Mouse (Mus musculus) forebrain, embryonic 16.5 days (tissue): ENCODE data around the gene Mgarp. TPM values are rescaled to one million over a fixed set of nuclear protein-coding genes. Genes with fewer than 3 reads are reported as not detected.
"Not testable (repeated sequence)": the region's sequence is repeated elsewhere in the genome, so short reads cannot be mapped to it uniquely, and the experiment has no call there.

ENCODE experiments used
- ATAC-seq: fragments of 200-750 bp; cut with Nextera tagmentation; 2 replicates; pipeline ENCODE4 v1.8.0; 2017; ENCODE audit warnings: mild to moderate bottlenecking, moderate library complexity
- H3K27ac ChIP-seq: fragments of 300-500 bp; sonication (generic); 2 replicates; pipeline ENCODE4 v1.5.1; 2014; ENCODE audit warnings: low read length, control low read depth
- H3K27me3 ChIP-seq: fragments of 300-500 bp; sonication (generic); replicated peaks from 2 replicates; pipeline ENCODE4 v1.6.1; 2014; ENCODE audit warnings: low read length; ENCODE audit not compliant: control insufficient read depth, insufficient read depth
- H3K36me3 ChIP-seq: fragments of 300-500 bp; sonication (generic); 2 replicates; pipeline ENCODE4 v1.6.1; 2014; ENCODE audit not compliant: control insufficient read depth, insufficient read depth
- H3K4me1 ChIP-seq: fragments of 300-500 bp; sonication (generic); replicated peaks from 2 replicates; pipeline ENCODE4 v1.6.1; 2014; ENCODE audit warnings: low read length; ENCODE audit not compliant: control insufficient read depth, insufficient read depth
- H3K4me2 ChIP-seq: fragments of 300-500 bp; sonication (generic); 2 replicates; pipeline ENCODE4 v1.6.1; 2014; ENCODE audit warnings: mild to moderate bottlenecking, low read length, control low read depth
- H3K4me3 ChIP-seq: fragments of 300-500 bp; sonication (generic); replicated peaks from 2 replicates; pipeline ENCODE4 v1.5.1; 2014; ENCODE audit warnings: mild to moderate bottlenecking, low read length, control low read depth
- H3K9ac ChIP-seq: fragments of 300-500 bp; sonication (generic); replicated peaks from 2 replicates; pipeline ENCODE4 v1.6.1; 2014; ENCODE audit warnings: low read depth, low read length, control low read depth
- H3K9me3 ChIP-seq: fragments of 300-500 bp; sonication (generic); 2 replicates; pipeline ENCODE4 v1.6.1; 2016; ENCODE audit warnings: low read length; ENCODE audit not compliant: control insufficient read depth
- WGBS: fragments of 180-500 bp; shearing (Covaris S2); extraction: QIAGEN DNeasy Blood & Tissue Kit; methylation state at CpG from one replicate; pipeline ENCODE4 v1.1.7; 2014; 5-methylcytosine and 5-hydroxymethylcytosine counted together
- polyA plus RNA-seq: library from polyadenylated mRNA; unstranded; fragments of >200 nt; fragmentation: Nextera tagmentation; extraction: Ambion mirVana; gene quantifications from 2 replicates; pipeline ENCODE4 v1.2.1, GENCODE M21; 2015

Mgarp gene
- polyA plus RNA-seq, 1 experiment from 2014 or later, result 0.44 TPM

DNA sequence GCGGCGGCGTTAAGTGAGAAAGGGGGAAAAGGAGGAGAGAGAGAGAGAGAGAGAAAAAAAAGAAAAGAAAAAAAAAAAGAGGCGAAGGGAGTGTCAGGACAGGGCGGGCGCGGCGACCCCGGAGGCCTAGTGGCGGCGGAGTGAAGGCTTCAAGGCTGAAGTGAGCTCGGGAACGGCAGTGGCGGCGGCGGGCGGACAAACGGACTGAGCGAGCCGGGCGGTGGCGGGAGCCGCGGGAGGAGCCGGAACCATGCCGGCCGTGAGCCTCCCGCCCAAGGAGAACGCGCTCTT is 19.5 kb upstream of the Mgarp start:
- no peaks in the 10 kb centered on the region for H3K36me3 ChIP-seq
- peak overlapping the region; percentile 72 for H3K4me2 ChIP-seq
- 0% methylated on average over 29 of the region's 30 CpGs for WGBS
- H3K27ac ChIP-seq, result peak overlapping the region; percentile 91
- H3K4me3 ChIP-seq, result peak overlapping the region; percentile 97
- ATAC-seq, result peak; percentile 73
- H3K4me1 ChIP-seq, result peaks cover 26% of the 10 kb centered on the region
- H3K27me3 ChIP-seq, result no peaks in the 10 kb centered on the region
- peak overlapping the region; percentile 97 for H3K9ac ChIP-seq
- no peaks in the 10 kb centered on the region for H3K9me3 ChIP-seq

DNA sequence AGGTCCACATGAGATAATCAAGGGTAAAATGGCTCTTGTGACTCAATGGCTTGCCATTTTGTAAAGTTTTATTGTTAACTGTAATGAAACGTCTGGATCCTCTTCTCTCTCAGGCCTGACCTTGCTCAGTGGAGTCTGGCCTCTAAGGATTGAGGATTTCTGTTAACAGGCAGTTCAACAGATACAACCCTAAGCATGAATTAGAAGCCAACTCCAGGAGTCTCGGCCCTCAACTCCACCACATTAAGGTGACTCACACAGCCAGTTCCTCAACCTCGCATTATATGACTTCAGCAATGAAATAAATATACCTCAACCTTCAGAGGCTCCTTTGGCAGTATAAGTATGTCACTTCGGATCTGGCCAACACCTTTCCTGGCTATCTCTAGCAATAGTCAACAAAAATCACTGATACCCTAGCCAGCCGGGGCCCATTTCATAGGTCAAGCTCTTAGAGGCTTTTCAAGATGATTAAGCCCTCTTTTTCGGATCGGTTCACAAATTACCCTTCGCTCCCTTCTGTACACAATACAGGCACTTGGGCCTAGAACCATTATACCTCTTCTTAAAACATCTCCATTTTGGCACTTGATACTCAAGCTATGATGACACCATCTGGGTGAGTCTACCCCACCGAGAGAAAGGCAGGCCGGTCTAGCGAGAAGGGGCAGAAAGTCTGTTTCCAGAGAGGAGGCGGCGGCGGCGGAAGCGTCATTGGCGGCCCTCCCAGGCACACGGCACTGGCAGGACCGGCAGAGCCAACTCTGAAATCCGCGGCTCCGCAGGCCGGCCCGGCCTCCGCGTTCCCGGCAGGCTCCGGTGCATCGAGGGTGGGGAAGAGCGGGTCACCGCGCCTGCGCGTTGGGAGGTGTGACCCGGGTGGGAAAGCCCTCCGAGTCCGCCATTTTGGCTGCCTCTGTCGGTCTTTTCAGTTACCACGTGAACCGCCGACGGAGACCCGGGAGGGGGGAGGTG is 18.8 kb upstream of the Mgarp start, which contains the start of gene Naa15:
Naa15 (plus strand) TSS at position 51 of the 975 bp plus-strand sequence.
- peak; percentile 95 for ATAC-seq
- WGBS, result 4% methylated on average over 43 of the region's 43 CpGs

GRCm38 (mm10) chr3:51413276-51413675 is 16.7 kb upstream of the Mgarp start:
- 86% methylated on average over 1 of the region's 1 CpGs for WGBS
- Histone ChIP-seq H3K27me3 (no peaks in the 10 kb centered on the region), H3K9ac (no peak overlapping the region), H3K9me3 (no peaks in the 10 kb centered on the region), H3K4me1 (peaks cover 20% of the 10 kb centered on the region), H3K4me2 (no peak overlapping the region), H3K36me3 (no peaks in the 10 kb centered on the region), H3K27ac (no peak overlapping the region), H3K4me3 (no peak overlapping the region)
- ATAC-seq, result no peak

More for the DNA sequence above, 18.8 kb upstream of the Mgarp start, which contains the start of gene Naa15:
- peak within 1 kb of the TSS; percentile 91 for H3K27ac ChIP-seq
- no peaks in the 10 kb centered on the region for H3K36me3 ChIP-seq
- H3K4me1 ChIP-seq, result peaks cover 26% of the 10 kb centered on the region
- H3K27me3 ChIP-seq, result no peaks in the 10 kb centered on the region
- peak within 1 kb of the TSS; percentile 97 for H3K9ac ChIP-seq
- peak within 1 kb of the TSS; percentile 97 for H3K4me3 ChIP-seq
- peak within 1 kb of the TSS; percentile 83 for H3K4me2 ChIP-seq
- no peaks in the 10 kb centered on the region for H3K9me3 ChIP-seq

GRCm38 (mm10) chr3:51412457-51412856 is 15.9 kb upstream of the Mgarp start:
- Histone ChIP-seq H3K27ac (no peak overlapping the region), H3K4me1 (peaks cover 18% of the 10 kb centered on the region), H3K9me3 (no peaks in the 10 kb centered on the region), H3K4me3 (no peak overlapping the region), H3K36me3 (no peaks in the 10 kb centered on the region), H3K4me2 (no peak overlapping the region), H3K27me3 (no peaks in the 10 kb centered on the region), H3K9ac (no peak overlapping the region)
- WGBS, result 94% methylated on average over 7 of the region's 7 CpGs
- ATAC-seq, result no peak

GRCm38 (mm10) chr3:51408561-51409183 is 12.1 kb upstream of the Mgarp start, which contains the start of gene Ndufc1:
Gene Ndufc1 (minus strand): TSS chr3:51408988.
- WGBS, result 0% methylated on average over 39 of the region's 40 CpGs
- no peaks in the 10 kb centered on the region for H3K36me3 ChIP-seq
- H3K4me2 ChIP-seq, result peak within 1 kb of the TSS; percentile 76
- H3K9me3 ChIP-seq, result no peaks in the 10 kb centered on the region
- H3K4me1 ChIP-seq, result peaks cover 9% of the 10 kb centered on the region
- peak; percentile 92 for ATAC-seq
- H3K4me3 ChIP-seq, result peak within 1 kb of the TSS; percentile 99
- no peaks in the 10 kb centered on the region for H3K27me3 ChIP-seq
- peak within 1 kb of the TSS; percentile 97 for H3K27ac ChIP-seq
- peak within 1 kb of the TSS; percentile 97 for H3K9ac ChIP-seq

DNA sequence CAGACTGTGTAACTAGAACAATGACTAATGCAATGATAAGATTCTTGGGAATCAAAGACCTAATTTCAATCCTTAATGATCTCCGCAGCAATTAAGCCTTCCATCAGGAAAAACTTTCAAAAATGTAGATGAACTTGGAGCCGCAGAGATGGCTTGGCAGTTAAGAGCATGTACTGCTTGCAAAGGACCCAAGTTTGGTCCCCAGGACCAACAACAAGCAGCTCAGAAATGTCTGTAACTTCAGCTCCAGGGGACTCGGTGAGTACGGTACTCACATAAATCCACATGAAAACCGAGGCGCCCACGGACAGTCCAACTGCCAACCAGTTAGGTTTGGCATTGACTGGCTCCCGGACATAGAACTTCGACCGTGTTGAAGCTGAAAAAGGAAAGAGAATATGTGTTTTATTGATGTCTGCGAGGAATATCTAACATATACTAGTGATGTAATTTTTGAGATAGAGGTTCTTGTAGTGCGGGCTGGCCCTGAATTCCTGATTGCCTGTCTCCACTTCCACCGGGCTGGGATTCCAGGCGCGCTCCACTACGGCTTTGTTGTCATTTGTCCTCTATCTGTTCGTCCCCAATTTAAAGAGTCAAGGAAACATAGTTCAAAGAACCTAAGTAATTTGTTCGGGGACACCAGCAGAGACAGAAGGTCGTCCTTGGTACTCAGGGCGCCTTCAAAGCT is 11.5 kb upstream of the Mgarp start:
- Histone ChIP-seq H3K4me1 (peaks cover 9% of the 10 kb centered on the region), H3K36me3 (no peaks in the 10 kb centered on the region), H3K4me3 (peak overlapping the region; percentile 99), H3K27ac (peak overlapping the region; percentile 97), H3K9ac (peak overlapping the region; percentile 97), H3K9me3 (no peaks in the 10 kb centered on the region), H3K4me2 (peak overlapping the region; percentile 76), H3K27me3 (no peaks in the 10 kb centered on the region)
- peak; percentile 22 for ATAC-seq
- WGBS, result 19% methylated on average over 20 of the region's 20 CpGs

DNA sequence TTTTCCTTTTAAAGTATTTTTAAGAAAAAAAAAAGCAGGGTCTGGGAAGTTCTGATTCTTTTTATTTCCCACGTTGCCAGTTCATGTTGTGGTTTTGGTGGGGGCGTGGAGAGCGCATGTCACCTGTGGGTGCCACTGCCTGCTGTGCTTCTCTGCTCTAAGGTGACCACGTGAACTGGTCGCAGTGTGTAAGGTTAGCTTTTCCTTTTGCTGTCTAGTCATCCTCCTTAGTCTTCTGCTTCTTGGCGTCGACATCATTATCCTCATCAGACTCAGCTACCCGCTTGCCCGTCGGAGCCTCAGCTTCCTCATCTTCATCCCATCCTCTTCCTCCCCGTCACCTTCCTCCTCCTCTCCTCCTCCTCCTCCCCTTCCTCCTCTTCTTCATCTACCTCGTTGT is 6.1 kb upstream of the Mgarp start:
- Histone ChIP-seq H3K9me3 (no peaks in the 10 kb centered on the region), H3K4me2 (no peak overlapping the region), H3K4me3 (no peak overlapping the region), H3K27me3 (0 out of 2 replicates have a peak, but pooled peaks cover under 1% of the 10 kb centered on the region), H3K4me1 (peaks cover 4% of the 10 kb centered on the region), H3K27ac (no peak overlapping the region), H3K9ac (no peak overlapping the region), H3K36me3 (no peaks in the 10 kb centered on the region)
- ATAC-seq, result no peak
- 93% methylated on average over 12 of the region's 12 CpGs for WGBS

DNA sequence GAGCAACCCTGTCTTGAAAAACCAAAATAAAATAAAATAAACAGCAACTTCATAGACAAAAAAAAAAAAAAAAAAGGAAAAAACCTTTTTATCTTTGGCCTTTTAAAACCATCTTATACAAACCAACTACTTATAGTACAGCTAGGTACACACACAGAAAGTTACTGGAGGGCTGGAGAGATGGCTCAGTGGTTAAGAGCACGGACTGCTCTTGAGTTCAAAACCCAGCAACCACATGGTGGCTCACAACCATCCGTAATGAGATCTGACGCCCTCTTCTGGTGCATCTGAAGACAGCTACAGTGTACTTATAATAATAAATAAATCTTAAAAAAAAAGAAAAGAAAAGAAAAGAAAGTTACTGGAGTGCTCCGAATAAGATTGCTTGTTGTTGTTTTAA is 5.5 kb upstream of the Mgarp start:
- not testable (repeated sequence) for H3K4me2 ChIP-seq, H3K36me3 ChIP-seq, H3K4me1 ChIP-seq, H3K27me3 ChIP-seq, H3K9ac ChIP-seq, H3K4me3 ChIP-seq, H3K9me3 ChIP-seq, H3K27ac ChIP-seq, ATAC-seq
- 68% methylated on average over 4 of the region's 4 CpGs for WGBS

GRCm38 (mm10) chr3:51400682-51401081 is 4.1 kb upstream of the Mgarp start:
- WGBS, result 82% methylated on average over 10 of the region's 10 CpGs
- no peak overlapping the region for H3K27ac ChIP-seq
- ATAC-seq, result no peak

More at GRCm38 (mm10) chr3:51400682-51401081, 4.1 kb upstream of the Mgarp start:
- no peak overlapping the region for H3K4me2 ChIP-seq
- H3K9me3 ChIP-seq, result no peaks in the 10 kb centered on the region
- no peak overlapping the region for H3K4me3 ChIP-seq
- no peaks in the 10 kb centered on the region; the same call in 1 of the 2 replicates for H3K4me1 ChIP-seq
- H3K36me3 ChIP-seq, result no peaks in the 10 kb centered on the region
- H3K27me3 ChIP-seq, result peaks cover 7% of the 10 kb centered on the region; the same call in 1 of the 2 replicates
- H3K9ac ChIP-seq, result no peak overlapping the region
